Mouse (Mus musculus) MEL (cell line): Measurements from ENCODE around the gene Sept3. TPM values are rescaled to one million over a fixed set of nuclear protein-coding genes. Genes with fewer than 3 reads are reported as not detected.

Experiments
- DNase-seq: peaks from one replicate; pipeline ENCODE4 v3.0.0; 2011; ENCODE audit warnings: low read depth, low spot score
- H3K27ac ChIP-seq: 2 replicates; pipeline ENCODE4 v1.5.1; 2012; ENCODE audit warnings: low read depth, mild to moderate bottlenecking, control low read depth, low read length, moderate library complexity; ENCODE audit not compliant: control insufficient read depth
- H3K27me3 ChIP-seq, 2 experiments: fragments of 150-350 bp in 1 of 2; sonication (generic) in 1 of 2; 2 replicates each; pipeline ENCODE4 v1.6.1; 2012; ENCODE audit warnings: low read length in 2 of 2, mild to moderate bottlenecking in 2 of 2, improper control_type of control experiment in 1 of 2, moderate library complexity in 1 of 2; ENCODE audit not compliant: insufficient read depth in 2 of 2, control insufficient read depth in 1 of 2
- H3K36me3 ChIP-seq, 2 experiments: 2 replicates each; pipeline ENCODE4 v1.6.1; 2012 to 2014; ENCODE audit warnings: low read length in 2 of 2, improper control_type of control experiment in 1 of 2, inconsistent platforms in 1 of 2, mild to moderate bottlenecking in 1 of 2; ENCODE audit not compliant: insufficient read depth in 2 of 2, control insufficient read depth in 1 of 2
- H3K4me1 ChIP-seq, 2 experiments: fragments of 150-350 bp in 1 of 2; sonication (generic) in 1 of 2; 2 replicates each; pipeline ENCODE4 v1.6.1; 2012; ENCODE audit warnings: low read length in 2 of 2, improper control_type of control experiment in 1 of 2, mild to moderate bottlenecking in 1 of 2; ENCODE audit not compliant: insufficient read depth in 2 of 2, control insufficient read depth in 1 of 2
- H3K4me3 ChIP-seq, 2 experiments: fragments of 150-350 bp in 1 of 2; sonication (generic) in 1 of 2; 2 replicates each; pipeline ENCODE4 v1.5.1; 2012; ENCODE audit warnings: low read depth in 2 of 2, low read length in 2 of 2, mild to moderate bottlenecking in 2 of 2, moderate library complexity in 2 of 2, control low read depth in 1 of 2, improper control_type of control experiment in 1 of 2; ENCODE audit not compliant: control insufficient read depth in 1 of 2, insufficient read depth in 1 of 2
- H3K79me2 ChIP-seq: 2 replicates; pipeline ENCODE4 v1.6.1; 2012; ENCODE audit warnings: mild to moderate bottlenecking, low read length, moderate library complexity; ENCODE audit not compliant: control insufficient read depth, poor library complexity, insufficient read depth
- H3K9ac ChIP-seq: 2 replicates; pipeline ENCODE4 v1.6.1; 2012; ENCODE audit warnings: low read depth, mild to moderate bottlenecking, control low read depth, low read length, moderate library complexity; ENCODE audit not compliant: control insufficient read depth, poor library complexity, severe bottlenecking
- H3K9me3 ChIP-seq: fragments of 150-350 bp; sonication (generic); replicated peaks from 2 replicates; pipeline ENCODE4 v1.6.1; 2012; ENCODE audit warnings: mild to moderate bottlenecking, low read length, improper control_type of control experiment, moderate library complexity; ENCODE audit not compliant: insufficient read depth
- CHD1 ChIP-seq: IDR thresholded peaks from 2 replicates; pipeline ENCODE4 v1.6.1; 2012; ENCODE audit warnings: low read depth, mild to moderate bottlenecking, inconsistent platforms, low read length, improper control_type of control experiment
- CHD2 ChIP-seq: IDR thresholded peaks from 2 replicates; pipeline ENCODE4 v1.6.1; 2011; ENCODE audit warnings: low read length, improper control_type of control experiment
- CTCF ChIP-seq, 3 experiments: IDR thresholded peaks in 2 of 3; conservative IDR thresholded peaks in 1 of 3; 2 replicates each; pipeline ENCODE4 v1.5.1; 2011 to 2012; ENCODE audit warnings: low read length in 3 of 3, low read depth in 2 of 3, mild to moderate bottlenecking in 2 of 3, improper control_type of control experiment in 1 of 3, inconsistent platforms in 1 of 3, mixed read lengths in 1 of 3, moderate library complexity in 1 of 3; ENCODE audit not compliant: control insufficient read depth in 1 of 3, insufficient read depth in 1 of 3, poor library complexity in 1 of 3, severe bottlenecking in 1 of 3
- ETS1 ChIP-seq: IDR thresholded peaks from 2 replicates; pipeline ENCODE4 v1.6.1; 2012; ENCODE audit warnings: low read depth, mild to moderate bottlenecking, inconsistent platforms, low read length, improper control_type of control experiment, moderate library complexity
- GATA1 ChIP-seq: IDR thresholded peaks from 2 replicates; pipeline ENCODE4 v1.6.1; 2011; ENCODE audit warnings: low read depth, low read length, improper control_type of control experiment
- KAT2A ChIP-seq: conservative IDR thresholded peaks from 2 replicates; pipeline ENCODE4 v1.6.1; 2012; ENCODE audit warnings: low read depth, low read length, improper control_type of control experiment, inconsistent platforms
- MAZ ChIP-seq: IDR thresholded peaks from 2 replicates; pipeline ENCODE4 v1.6.1; 2012; ENCODE audit warnings: low read depth, mild to moderate bottlenecking, inconsistent platforms, low read length, improper control_type of control experiment
- MEF2A ChIP-seq: IDR thresholded peaks from 2 replicates; pipeline ENCODE4 v1.6.1; 2014; ENCODE audit warnings: low read depth, mild to moderate bottlenecking, inconsistent platforms, low read length, improper control_type of control experiment; ENCODE audit not compliant: poor library complexity, insufficient replicate concordance, severe bottlenecking; ENCODE audit errors: extremely low read depth
- MYB ChIP-seq: IDR thresholded peaks from 2 replicates; pipeline ENCODE4 v1.6.1; 2011; ENCODE audit warnings: mild to moderate bottlenecking, low read depth, low read length, improper control_type of control experiment
- POLR2A ChIP-seq, 2 experiments: IDR thresholded peaks; 2 replicates each; pipeline ENCODE4 v1.6.1; 2011 to 2012; ENCODE audit warnings: low read length in 2 of 2, mild to moderate bottlenecking in 2 of 2, control low read depth in 1 of 2, improper control_type of control experiment in 1 of 2, low read depth in 1 of 2, moderate library complexity in 1 of 2; ENCODE audit not compliant: control insufficient read depth in 1 of 2, insufficient read depth in 1 of 2, poor library complexity in 1 of 2
- RAD21 ChIP-seq: IDR thresholded peaks from 2 replicates; pipeline ENCODE4 v1.6.1; 2011; ENCODE audit warnings: mild to moderate bottlenecking, low read depth, low read length, improper control_type of control experiment
- RCOR1 ChIP-seq: IDR thresholded peaks from 2 replicates; pipeline ENCODE4 v1.6.1; 2012; ENCODE audit warnings: low read depth, mild to moderate bottlenecking, inconsistent platforms, low read length, improper control_type of control experiment
- TBP ChIP-seq: IDR thresholded peaks from 2 replicates; pipeline ENCODE4 v1.8.0; 2011; ENCODE audit warnings: low read depth, low read length, improper control_type of control experiment
- TCF12 ChIP-seq: IDR thresholded peaks from 2 replicates; pipeline ENCODE4 v1.6.1; 2014; ENCODE audit warnings: low read depth, mild to moderate bottlenecking, inconsistent platforms, low read length, improper control_type of control experiment, moderate library complexity
- USF2 ChIP-seq, 2 experiments: IDR thresholded peaks; 2 replicates each; pipeline ENCODE4 v1.6.1; 2011 to 2012; ENCODE audit warnings: improper control_type of control experiment in 2 of 2, low read length in 2 of 2, borderline replicate concordance in 1 of 2, inconsistent platforms in 1 of 2, low read depth in 1 of 2, mild to moderate bottlenecking in 1 of 2; ENCODE audit not compliant: insufficient read depth in 1 of 2
- polyA plus RNA-seq, 2 experiments: library from polyadenylated mRNA; stranded (reverse) in 1 of 2; unstranded in 1 of 2; fragments of >175 nt in 1 of 2; fragments of >200 nt in 1 of 2; gene quantifications; 2 replicates each; pipeline versions ENCODE4 v1.2.1 to v1.2.4; 2012; ENCODE audit warnings: low replicate concordance in 2 of 2, low read depth in 1 of 2; ENCODE audit not compliant: insufficient read length in 2 of 2, insufficient read depth in 1 of 2, missing spikeins in 1 of 2
- total RNA-seq: library from RNA; depleted of rRNA; stranded (reverse); fragments of 300-350 nt; gene quantifications from 2 replicates; pipeline ENCODE4 v1.2.3, GENCODE M21; 2012; rRNA removed

The Sept3 gene
- total and polyA plus RNA-seq, 3 experiments: not detected

DNA sequence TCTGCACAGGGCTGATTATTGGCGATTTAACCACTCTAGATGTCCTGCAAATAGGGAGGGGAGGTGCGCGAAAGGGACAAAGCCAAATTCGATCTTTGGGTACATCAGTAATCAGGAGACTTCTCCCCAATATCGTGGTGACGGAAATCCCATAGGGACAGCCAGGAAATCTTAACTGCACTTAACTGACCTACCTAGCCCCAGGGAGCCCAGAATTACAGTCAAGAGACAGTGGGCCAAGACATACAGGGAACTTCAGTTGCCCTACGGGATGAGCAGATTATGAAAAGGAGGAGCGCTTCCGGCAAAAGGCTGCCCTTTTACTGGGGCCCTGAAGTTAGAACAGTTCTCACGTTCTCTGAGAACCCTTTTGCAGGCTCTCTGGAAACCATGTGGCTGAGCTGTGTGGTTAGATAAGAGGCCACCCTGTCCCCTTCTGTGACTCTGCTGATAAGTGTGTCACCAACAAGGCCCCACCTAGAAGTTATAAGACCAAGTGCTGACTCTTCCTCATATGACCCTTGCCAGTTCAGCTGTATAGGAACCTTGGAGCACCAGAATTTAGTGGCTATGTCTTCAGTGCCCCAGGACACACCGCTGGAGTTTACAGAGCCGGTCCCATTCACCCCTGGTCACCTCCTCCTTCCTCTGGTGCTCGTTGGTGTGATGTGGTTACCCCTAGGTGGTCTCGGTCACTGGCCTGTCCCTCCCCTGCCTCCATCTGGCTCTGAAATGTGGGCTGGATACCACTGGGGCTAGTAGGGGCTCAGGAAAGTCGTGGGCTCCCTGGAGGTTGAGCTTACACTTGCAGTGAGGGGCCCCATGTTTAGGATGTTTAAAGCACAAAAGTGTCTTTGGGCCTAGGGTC lies 67.2 kb downstream of the Sept3 start (continued):
- TF ChIP-seq CHD2: peak; percentile 45
- TF ChIP-seq RCOR1: peak; percentile 92
- TF ChIP-seq ETS1: peak; percentile 100
- TF ChIP-seq MAZ: peak; percentile 94
- peak; percentile 58 for TF ChIP-seq KAT2A
- TF ChIP-seq TCF12: peak; percentile 100
- TF ChIP-seq MYB: peak; percentile 82

DNA sequence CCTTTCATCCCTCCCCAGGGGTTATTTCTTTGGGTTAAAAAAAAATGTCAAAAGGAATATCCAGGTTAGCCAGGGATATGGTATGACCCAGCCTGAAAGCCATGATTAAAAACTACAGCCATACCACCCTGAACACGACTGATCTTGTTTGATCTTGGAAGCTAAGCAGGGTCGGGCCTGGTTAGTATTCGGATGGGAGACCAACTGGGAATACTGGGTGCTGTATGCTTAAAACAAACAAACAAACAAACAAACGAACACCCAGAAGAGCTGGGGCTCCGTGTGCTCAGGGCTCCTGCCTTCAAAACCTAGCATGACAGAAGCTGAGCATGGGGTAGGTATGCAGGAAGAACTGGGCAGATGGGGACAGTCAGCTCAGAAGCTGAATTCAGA lies 67.8 kb downstream of the Sept3 start:
- Histone ChIP-seq H3K4me3 (peak overlapping the region; percentile 50 to 58), H3K36me3 (peaks cover 0 to 40% of the 10 kb centered on the region in 2 experiments; a peak in 2 of 4 replicates), H3K27me3 (no peaks in the 10 kb centered on the region), H3K4me1 (peaks cover 18 to 52% of the 10 kb centered on the region in 2 experiments), H3K27ac (peak overlapping the region; percentile 99), H3K9ac (peak overlapping the region; percentile 85), H3K79me2 (peaks cover 39% of the 10 kb centered on the region), H3K9me3 (no peaks in the 10 kb centered on the region)
- no peak for DNase-seq
- TF ChIP-seq CHD1 (0 out of 2 replicates have a peak, but pooled peaks have one; percentile 28), TBP (0 out of 2 replicates have a peak, but pooled peaks have one; percentile 37), CTCF (IDR thresholded peaks at IDR 0.05 in 2 of 3, conservative IDR thresholded peaks at IDR 0.05 in 1 of 3; ENCODE audit: control insufficient read depth in 1 of 3, insufficient read depth in 1 of 3, low read depth in 2 of 3, low read length in 3 of 3, poor library complexity in 1 of 3, severe bottlenecking in 1 of 3) (no peak), GATA1 (no peak), RAD21 (no peak), MEF2A (no peak)

DNA sequence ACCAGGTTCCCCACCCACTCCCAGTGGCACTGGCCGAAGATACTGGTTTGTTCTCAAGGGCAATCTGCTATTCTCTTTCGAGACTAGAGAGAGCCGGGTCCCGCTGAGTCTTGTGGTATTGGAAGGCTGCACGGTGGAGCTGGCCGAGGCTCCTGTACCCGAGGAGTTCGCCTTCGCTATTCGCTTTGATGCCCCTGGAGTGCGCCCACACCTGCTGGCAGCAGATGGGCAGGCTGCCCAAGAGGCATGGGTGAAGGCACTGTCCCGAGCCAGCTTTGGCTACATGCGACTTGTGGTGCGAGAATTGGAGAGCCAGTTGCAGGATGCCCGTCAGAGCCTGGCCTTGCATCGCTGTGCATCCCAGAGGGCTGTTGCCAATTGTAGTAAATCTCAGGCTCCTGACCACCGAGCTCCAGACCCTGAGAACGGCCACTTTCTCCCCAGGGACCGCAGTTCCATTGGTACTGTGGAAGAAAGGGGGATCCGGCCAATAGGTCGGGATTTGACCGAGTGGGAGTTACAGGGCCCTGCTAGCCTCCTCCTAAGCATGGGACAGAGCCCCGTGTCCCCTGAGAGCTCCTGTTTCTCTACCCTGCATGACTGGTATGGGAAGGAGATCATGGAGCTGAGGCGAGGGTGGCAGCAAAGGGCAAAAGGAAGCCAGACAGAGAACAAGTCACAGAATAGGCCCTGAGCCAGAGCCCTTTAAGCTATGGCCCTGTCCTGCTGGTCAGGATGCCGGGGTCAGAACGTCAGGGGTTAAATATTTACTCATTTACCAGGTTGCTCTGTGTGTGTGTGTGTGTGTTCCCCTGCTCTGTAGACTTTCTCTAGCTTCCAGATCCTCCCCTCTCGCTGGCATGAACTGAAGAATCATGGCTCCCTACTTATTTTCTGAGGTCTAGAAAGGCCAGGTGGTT lies 68.9 kb downstream of the Sept3 start:
- Histone ChIP-seq H3K4me1 (peaks cover 18 to 58% of the 10 kb centered on the region in 2 experiments), H3K9ac (peak overlapping the region; percentile 13; the same call in 1 of the 2 replicates), H3K79me2 (peaks cover 45% of the 10 kb centered on the region)
- TF ChIP-seq USF2 (IDR thresholded peaks at IDR 0.05; ENCODE audit: borderline replicate concordance in 1 of 2, insufficient read depth in 1 of 2, low read depth in 1 of 2, low read length in 2 of 2) (no peak), POLR2A (IDR thresholded peaks at IDR 0.05; ENCODE audit: control insufficient read depth in 1 of 2, insufficient read depth in 1 of 2, low read depth in 1 of 2, low read length in 2 of 2, poor library complexity in 1 of 2) (peak in 1 of 2 experiments; percentile 8; a peak in 1 of 4 replicates)
- TF ChIP-seq, all 39 proteins: peak for 1
- Histone ChIP-seq H3K36me3 (peaks cover 0 to 48% of the 10 kb centered on the region in 2 experiments; a peak in 2 of 4 replicates), H3K4me3 (no peak overlapping the region), H3K27ac (peak overlapping the region; percentile 34), H3K27me3 (no peaks in the 10 kb centered on the region), H3K9me3 (no peaks in the 10 kb centered on the region)
- DNase-seq: no peak

Other genes starting within 250 kb of the Sept3 start
- gene Desi1, start 241.0 kb upstream of the Sept3 start, total RNA-seq: 22.6 and 26.3 TPM in 2 replicates
- gene Desi1, start 241.0 kb upstream of the Sept3 start, polyA plus RNA-seq: 100 to 1,000 TPM in 1 of 2 experiments, not detected in 1; 116 TPM
- 262 and 297 TPM in 2 replicates for gene Snu13, start 227.3 kb upstream of the Sept3 start, total RNA-seq
- gene Snu13, start 227.3 kb upstream of the Sept3 start, polyA plus RNA-seq: 100 to 1,000 TPM; 196 to 375 TPM
- not detected in 2 replicates for gene 4930407I10Rik, start 215.7 kb upstream of the Sept3 start, total RNA-seq
- gene 4930407I10Rik, start 215.7 kb upstream of the Sept3 start, polyA plus RNA-seq: not detected
- gene Mei1, start 204.9 kb upstream of the Sept3 start, total RNA-seq: not detected in 2 replicates
- not detected for gene Mei1, start 204.9 kb upstream of the Sept3 start, polyA plus RNA-seq
- gene Ccdc134, start 147.0 kb upstream of the Sept3 start, total RNA-seq: 11.8 and 19.7 TPM in 2 replicates
- gene Ccdc134, start 147.0 kb upstream of the Sept3 start, polyA plus RNA-seq: 10 to 100 TPM in 1 of 2 experiments, not detected in 1; 17.5 TPM
- 40.5 and 52.2 TPM in 2 replicates for gene Srebf2, start 127.7 kb upstream of the Sept3 start, total RNA-seq
- 100 to 1,000 TPM in 1 of 2 experiments, not detected in 1; 161 TPM for gene Srebf2, start 127.7 kb upstream of the Sept3 start, polyA plus RNA-seq
- gene Shisa8, start 62.1 kb upstream of the Sept3 start, total RNA-seq: not detected in 2 replicates
- gene Shisa8, start 62.1 kb upstream of the Sept3 start, polyA plus RNA-seq: under 1 TPM in 1 of 2 experiments, not detected in 1; 0.10 TPM
- gene Tnfrsf13c, start 50.5 kb upstream of the Sept3 start, total RNA-seq: 1.5 TPM in 2 replicates
- under 1 TPM in 1 of 2 experiments, not detected in 1; 0.63 TPM for gene Tnfrsf13c, start 50.5 kb upstream of the Sept3 start, polyA plus RNA-seq
- 23.5 and 23.7 TPM in 2 replicates for gene Cenpm, start 30.1 kb upstream of the Sept3 start, total RNA-seq
- 10 to 100 TPM in 1 of 2 experiments, not detected in 1; 56.3 TPM for gene Cenpm, start 30.1 kb upstream of the Sept3 start, polyA plus RNA-seq
- gene 1500009C09Rik, start 22.5 kb upstream of the Sept3 start, total RNA-seq: not detected in 2 replicates
- gene 1500009C09Rik, start 22.5 kb upstream of the Sept3 start, polyA plus RNA-seq: not detected
- not detected in 2 replicates for gene Wbp2nl, start 24.1 kb downstream of the Sept3 start, total RNA-seq
- gene Wbp2nl, start 24.1 kb downstream of the Sept3 start, polyA plus RNA-seq: not detected
- gene Naga, start 64.0 kb downstream of the Sept3 start, total RNA-seq: 23.9 and 26.4 TPM in 2 replicates
- gene Naga, start 64.0 kb downstream of the Sept3 start, polyA plus RNA-seq: 10 to 100 TPM in 1 of 2 experiments, not detected in 1; 59.5 TPM
- 25.1 and 34.9 TPM in 2 replicates for gene Pheta2, start 64.0 kb downstream of the Sept3 start, total RNA-seq
- gene Pheta2, start 64.0 kb downstream of the Sept3 start, polyA plus RNA-seq: 10 to 100 TPM in 1 of 2 experiments, not detected in 1; 39.3 TPM
- 111 and 132 TPM in 2 replicates for gene Smdt1, start 64.1 kb downstream of the Sept3 start, total RNA-seq
- 100 to 1,000 TPM in 1 of 2 experiments, not detected in 1; 159 TPM for gene Smdt1, start 64.1 kb downstream of the Sept3 start, polyA plus RNA-seq
- gene Ndufa6, start 79.4 kb downstream of the Sept3 start, total RNA-seq: 377 and 417 TPM in 2 replicates
- 100 to 1,000 TPM in 1 of 2 experiments, not detected in 1; 235 TPM for gene Ndufa6, start 79.4 kb downstream of the Sept3 start, polyA plus RNA-seq
- gene Cyp2d22, start 105.4 kb downstream of the Sept3 start, total RNA-seq: not detected in 2 replicates
- gene Cyp2d22, start 105.4 kb downstream of the Sept3 start, polyA plus RNA-seq: under 1 TPM in 1 of 2 experiments, not detected in 1; 0.10 TPM
- not detected in 2 replicates for gene Cyp2d11, start 119.1 kb downstream of the Sept3 start, total RNA-seq
- gene Cyp2d11, start 119.1 kb downstream of the Sept3 start, polyA plus RNA-seq: not detected
- gene Cyp2d10, start 132.3 kb downstream of the Sept3 start, total RNA-seq: not detected in 2 replicates
- not detected for gene Cyp2d10, start 132.3 kb downstream of the Sept3 start, polyA plus RNA-seq
- not detected in 2 replicates for gene Cyp2d9, start 158.5 kb downstream of the Sept3 start, total RNA-seq
- gene Cyp2d9, start 158.5 kb downstream of the Sept3 start, polyA plus RNA-seq: not detected